Mouse (Mus musculus) G1E-ER4 (cell line): ENCODE results near the gene Gipc3. TPM values are rescaled to one million over a fixed set of nuclear protein-coding genes. Genes with fewer than 3 reads are reported as not detected.

Source experiments
- GATA1 ChIP-seq: IDR thresholded peaks from one replicate; pipeline ENCODE4 v1.8.0; 2012; ENCODE audit warnings: low read length, inconsistent platforms
- polyA plus RNA-seq: library from polyadenylated mRNA; stranded (reverse); fragments of >175 nt; gene quantifications from 2 replicates; pipeline ENCODE4 v1.2.3, GENCODE M21; 2012

Gipc3 gene
- polyA plus RNA-seq, 1 experiment, result not detected

- no peak for TF ChIP-seq GATA1
Measured at GRCm38 (mm10) chr10:81292554-81293333, 50.3 kb downstream of the Gipc3 start, which contains the start of gene Pip5k1c. Pip5k1c (plus strand) TSS chr10:81292963.

GRCm38 (mm10) chr10:81291511-81292104 is 51.5 kb downstream of the Gipc3 start, which contains the start of gene Tjp3:
Tjp3 (minus strand) TSS chr10:81291581.
- no peak for TF ChIP-seq GATA1

GRCm38 (mm10) chr10:81290698-81291460 is 52.2 kb downstream of the Gipc3 start:
- no peak for TF ChIP-seq GATA1

- no peak for TF ChIP-seq GATA1
Measured at GRCm38 (mm10) chr10:81289811-81290210, 53.3 kb downstream of the Gipc3 start.

- TF ChIP-seq GATA1, result no peak
Measured at GRCm38 (mm10) chr10:81289278-81289677, 53.8 kb downstream of the Gipc3 start.

GRCm38 (mm10) chr10:81288601-81289000 is 54.5 kb downstream of the Gipc3 start:
- TF ChIP-seq GATA1, result no peak

- TF ChIP-seq GATA1, result no peak
Measured at GRCm38 (mm10) chr10:81287513-81288157, 55.4 kb downstream of the Gipc3 start.

- no peak for TF ChIP-seq GATA1
Measured at GRCm38 (mm10) chr10:81286586-81286985, 56.5 kb downstream of the Gipc3 start.

GRCm38 (mm10) chr10:81285694-81286450 is 57.2 kb downstream of the Gipc3 start:
- no peak for TF ChIP-seq GATA1

Other genes with a start within 250 kb of the Gipc3 start
- gene Creb3l3, start 244.4 kb downstream of the Gipc3 start, polyA plus RNA-seq, result not detected in 2 replicates
- 394 and 482 TPM in 2 replicates for gene Map2k2, start 237.4 kb downstream of the Gipc3 start, polyA plus RNA-seq
- gene Zbtb7a, start 208.0 kb downstream of the Gipc3 start, polyA plus RNA-seq, result 103 and 129 TPM in 2 replicates
- 74.1 and 84.8 TPM in 2 replicates for gene Pias4, start 175.3 kb downstream of the Gipc3 start, polyA plus RNA-seq
- 1,558 and 2,919 TPM in 2 replicates for gene Eef2, start 166.6 kb downstream of the Gipc3 start, polyA plus RNA-seq
- 59.3 and 79.0 TPM in 2 replicates for gene Dapk3, start 160.3 kb downstream of the Gipc3 start, polyA plus RNA-seq
- not detected in 2 replicates for gene 4930442H23Rik, start 159.4 kb downstream of the Gipc3 start, polyA plus RNA-seq
- gene Nmrk2, start 141.2 kb downstream of the Gipc3 start, polyA plus RNA-seq, result not detected in 2 replicates
- not detected in 2 replicates for gene Atcay, start 112.4 kb downstream of the Gipc3 start, polyA plus RNA-seq
- 0.66 and 0.84 TPM in 2 replicates for gene Zfr2, start 110.1 kb downstream of the Gipc3 start, polyA plus RNA-seq
- gene Matk, start 90.3 kb downstream of the Gipc3 start, polyA plus RNA-seq, result not detected in 2 replicates
- 633 and 674 TPM in 2 replicates for gene Mrpl54, start 76.3 kb downstream of the Gipc3 start, polyA plus RNA-seq
- gene Apba3, start 76.3 kb downstream of the Gipc3 start, polyA plus RNA-seq, result 111 and 135 TPM in 2 replicates
- gene Tjp3, start 51.7 kb downstream of the Gipc3 start, polyA plus RNA-seq, result 1.4 TPM in 2 replicates
- 139 and 210 TPM in 2 replicates for gene Pip5k1c, start 50.3 kb downstream of the Gipc3 start, polyA plus RNA-seq
- gene Cactin, start 22.2 kb downstream of the Gipc3 start, polyA plus RNA-seq, result 74.5 and 82.9 TPM in 2 replicates
- not detected in 2 replicates for gene Tbxa2r, start 14.5 kb downstream of the Gipc3 start, polyA plus RNA-seq
- gene Hmg20b, start 7.2 kb upstream of the Gipc3 start, polyA plus RNA-seq, result 186 and 236 TPM in 2 replicates
- 38.2 and 39.2 TPM in 2 replicates for gene Mfsd12, start 14.2 kb upstream of the Gipc3 start, polyA plus RNA-seq
- 0.40 and 0.50 TPM in 2 replicates for gene 4930404N11Rik, start 22.6 kb upstream of the Gipc3 start, polyA plus RNA-seq
- gene Fzr1, start 35.2 kb upstream of the Gipc3 start, polyA plus RNA-seq, result 99.0 and 111 TPM in 2 replicates
- 216 and 292 TPM in 2 replicates for gene Dohh, start 41.2 kb upstream of the Gipc3 start, polyA plus RNA-seq
- gene Gm48551, start 41.2 kb upstream of the Gipc3 start, polyA plus RNA-seq, result 0.22 and 0.38 TPM in 2 replicates
- gene Gm48552, start 45.7 kb upstream of the Gipc3 start, polyA plus RNA-seq, result 7.0 and 10.7 TPM in 2 replicates
- gene Smim24, start 49.8 kb upstream of the Gipc3 start, polyA plus RNA-seq, result 0.68 and 0.69 TPM in 2 replicates
- gene Nfic, start 112.4 kb upstream of the Gipc3 start, polyA plus RNA-seq, result 29.3 and 37.9 TPM in 2 replicates
- gene Celf5, start 139.4 kb upstream of the Gipc3 start, polyA plus RNA-seq, result 0.05 and 0.08 TPM in 2 replicates
- 258 and 349 TPM in 2 replicates for gene Ncln, start 153.1 kb upstream of the Gipc3 start, polyA plus RNA-seq
- gene S1pr4, start 156.9 kb upstream of the Gipc3 start, polyA plus RNA-seq, result 4.1 and 6.8 TPM in 2 replicates
- 38.8 and 47.3 TPM in 2 replicates for gene Gna15, start 181.0 kb upstream of the Gipc3 start, polyA plus RNA-seq
- 15.0 and 16.3 TPM in 2 replicates for gene Gna11, start 201.9 kb upstream of the Gipc3 start, polyA plus RNA-seq
- 1,803 and 2,150 TPM in 2 replicates for gene Aes, start 216.2 kb upstream of the Gipc3 start, polyA plus RNA-seq
- gene Tle2, start 231.3 kb upstream of the Gipc3 start, polyA plus RNA-seq, result 3.0 and 3.6 TPM in 2 replicates